Mouse (Mus musculus) hindbrain, embryonic 10.5 days (tissue): ENCODE results near the gene Zhx3. TPM values are rescaled to one million over a fixed set of nuclear protein-coding genes. Genes with fewer than 3 reads are reported as not detected.

Source experiments
- DNase-seq: peaks from one replicate; pipeline ENCODE4 v3.0.0-alpha.2; 2017; ENCODE audit warnings: low spot score
- H3K27ac ChIP-seq: fragments of 300-500 bp; sonication (generic); 2 replicates; pipeline ENCODE4 v1.5.1; 2016; ENCODE audit warnings: mild to moderate bottlenecking, moderate library complexity
- H3K27me3 ChIP-seq: fragments of 300-500 bp; sonication (generic); 2 replicates; pipeline ENCODE4 v1.6.1; 2016; ENCODE audit warnings: mild to moderate bottlenecking; ENCODE audit not compliant: poor library complexity, insufficient read depth, severe bottlenecking
- H3K36me3 ChIP-seq: fragments of 300-500 bp; sonication (generic); 2 replicates; pipeline ENCODE4 v1.6.1; 2016; ENCODE audit warnings: mild to moderate bottlenecking, moderate library complexity
- H3K4me1 ChIP-seq: fragments of 300-500 bp; sonication (generic); replicated peaks from 2 replicates; pipeline ENCODE4 v1.6.1; 2016; ENCODE audit warnings: mild to moderate bottlenecking
- H3K4me3 ChIP-seq: fragments of 300-500 bp; sonication (generic); 2 replicates; pipeline ENCODE4 v1.5.1; 2016; ENCODE audit warnings: mild to moderate bottlenecking, moderate library complexity
- H3K9me3 ChIP-seq: fragments of 300-500 bp; sonication (generic); 2 replicates; pipeline ENCODE4 v1.6.1; 2016; ENCODE audit warnings: mild to moderate bottlenecking, moderate library complexity
- WGBS: fragments of 180-500 bp; shearing (Covaris S2); methylation state at CpG from one replicate; pipeline ENCODE4 v1.1.7; 2016; 5-methylcytosine and 5-hydroxymethylcytosine counted together
- polyA plus RNA-seq: library from polyadenylated mRNA; unstranded; fragments of >200 nt; fragmentation: Nextera tagmentation; extraction: Ambion mirVana; gene quantifications from 2 replicates; pipeline ENCODE4 v1.2.1, GENCODE M21; 2016

The Zhx3 gene
- polyA plus RNA-seq, 1 experiment from 2014 or later: 7.6 TPM

GRCm38 (mm10) chr2:160728972-160729371, 143.8 kb downstream of the Zhx3 start:
- Histone ChIP-seq H3K9me3 (no peaks in the 10 kb centered on the region), H3K4me3 (no peak overlapping the region), H3K4me1 (peaks cover 35% of the 10 kb centered on the region), H3K27me3 (peaks cover 4% of the 10 kb centered on the region; the same call in 1 of the 2 replicates), H3K36me3 (peaks cover 28% of the 10 kb centered on the region), H3K27ac (no peak overlapping the region)
- DNase-seq: no peak
- 93% methylated on average over 3 of the region's 3 CpGs for WGBS

DNA sequence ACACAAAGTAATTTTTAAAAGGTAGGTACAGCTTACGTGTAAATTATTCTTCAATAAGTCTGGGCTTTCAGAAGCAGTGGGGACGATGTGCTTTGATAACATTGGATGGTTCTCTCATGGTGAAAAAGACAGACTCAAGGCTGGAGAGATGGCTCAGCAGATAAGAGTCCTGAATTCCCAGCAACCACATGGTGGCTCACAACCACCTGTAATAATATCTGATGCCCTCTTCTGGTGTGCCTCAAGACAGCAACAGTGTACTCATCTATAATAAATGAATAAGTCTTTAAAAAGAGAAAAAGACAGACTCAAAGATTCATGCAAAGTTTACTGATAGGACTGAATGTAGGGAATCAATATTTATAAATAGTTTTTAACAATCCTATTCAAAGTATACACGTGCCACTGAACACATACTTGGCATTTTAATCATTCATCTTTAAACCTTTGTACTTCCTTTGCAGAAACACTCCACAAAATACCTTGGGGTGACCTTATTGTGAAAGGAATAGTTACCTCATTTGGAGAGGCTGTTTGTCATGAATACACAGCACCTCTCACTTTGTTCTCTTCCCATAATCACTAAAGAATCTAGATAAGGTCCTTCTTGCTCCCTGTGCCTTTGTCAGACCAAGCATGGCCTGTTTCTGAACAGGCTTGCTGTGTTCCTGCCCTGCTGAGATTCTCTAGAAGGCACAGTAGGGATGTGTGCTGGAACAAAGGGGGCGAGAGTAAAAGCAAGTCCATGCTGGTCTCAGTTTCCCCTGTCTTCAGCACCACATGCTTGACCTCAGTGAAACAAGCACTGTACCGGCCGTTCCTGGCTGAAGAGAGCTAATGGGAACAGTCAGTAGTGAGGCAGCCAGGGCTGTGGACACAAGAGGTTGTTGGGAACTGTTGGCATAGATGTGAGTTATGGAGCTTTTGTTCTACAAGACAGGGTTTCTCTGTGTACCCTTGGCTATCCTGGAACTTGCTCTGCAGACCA, 146.6 kb downstream of the Zhx3 start:
- Histone ChIP-seq H3K4me3 (no peak overlapping the region), H3K9me3 (no peaks in the 10 kb centered on the region), H3K27ac (peak overlapping the region; percentile 23; the same call in 1 of the 2 replicates), H3K27me3 (peaks cover 4% of the 10 kb centered on the region; the same call in 1 of the 2 replicates), H3K36me3 (peaks cover 51% of the 10 kb centered on the region), H3K4me1 (peaks cover 14% of the 10 kb centered on the region)
- no peak for DNase-seq
- 82% methylated on average over 6 of the region's 6 CpGs for WGBS

GRCm38 (mm10) chr2:160724536-160724935, 148.3 kb downstream of the Zhx3 start:
- H3K9me3 ChIP-seq: no peaks in the 10 kb centered on the region
- H3K4me1 ChIP-seq: no peaks in the 10 kb centered on the region
- DNase-seq: no peak
- peaks cover 67% of the 10 kb centered on the region for H3K36me3 ChIP-seq
- WGBS: 90% methylated on average over 5 of the region's 5 CpGs
- no peaks in the 10 kb centered on the region for H3K27me3 ChIP-seq
- no peak overlapping the region for H3K4me3 ChIP-seq
- no peak overlapping the region for H3K27ac ChIP-seq

- Histone ChIP-seq H3K27me3 (no peaks in the 10 kb centered on the region), H3K36me3 (peaks cover 75% of the 10 kb centered on the region), H3K27ac (no peak overlapping the region), H3K9me3 (no peaks in the 10 kb centered on the region), H3K4me3 (no peak overlapping the region), H3K4me1 (no peaks in the 10 kb centered on the region)
- no peak for DNase-seq
- WGBS: 95% methylated on average over 4 of the region's 4 CpGs
These were observed 149.0 kb downstream of the Zhx3 start for GRCm38 (mm10) chr2:160723613-160724375.

GRCm38 (mm10) chr2:160722714-160723113, 150.1 kb downstream of the Zhx3 start:
- Histone ChIP-seq H3K4me1 (no peaks in the 10 kb centered on the region), H3K27ac (no peak overlapping the region), H3K4me3 (no peak overlapping the region), H3K27me3 (no peaks in the 10 kb centered on the region), H3K36me3 (peaks cover 86% of the 10 kb centered on the region), H3K9me3 (no peaks in the 10 kb centered on the region)
- 82% methylated on average over 4 of the region's 4 CpGs for WGBS
- DNase-seq: no peak

DNA sequence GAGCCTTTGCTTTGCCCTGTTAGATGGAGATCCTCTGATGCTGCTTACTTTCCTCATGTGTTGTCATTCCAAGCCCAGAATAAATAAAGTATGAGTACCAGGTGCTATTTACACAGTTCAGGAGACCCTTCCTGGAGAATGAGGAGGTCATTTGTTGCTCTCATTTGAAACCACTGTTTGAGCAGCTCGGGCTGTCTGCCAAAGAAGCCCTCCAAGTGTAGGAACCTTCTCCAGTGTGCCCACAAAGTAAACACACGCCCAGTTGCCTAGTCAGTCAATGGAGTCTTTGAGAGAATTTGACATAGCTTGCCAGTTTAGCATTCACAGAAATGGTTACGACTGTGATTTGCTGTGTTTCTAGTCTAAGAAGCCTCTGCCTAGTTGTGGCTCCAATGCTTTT, 154.0 kb downstream of the Zhx3 start:
- H3K27ac ChIP-seq: no peak overlapping the region
- H3K4me3 ChIP-seq: no peak overlapping the region
- no peaks in the 10 kb centered on the region for H3K27me3 ChIP-seq
- 94% methylated on average over 3 of the region's 3 CpGs for WGBS
- peaks cover 99% of the 10 kb centered on the region for H3K36me3 ChIP-seq
- no peak for DNase-seq
- H3K9me3 ChIP-seq: no peaks in the 10 kb centered on the region
- H3K4me1 ChIP-seq: no peaks in the 10 kb centered on the region

GRCm38 (mm10) chr2:160717269-160717668, 155.5 kb downstream of the Zhx3 start:
- no peaks in the 10 kb centered on the region for H3K4me1 ChIP-seq
- peaks cover 100% of the 10 kb centered on the region for H3K36me3 ChIP-seq
- H3K27me3 ChIP-seq: no peaks in the 10 kb centered on the region
- WGBS: 75% methylated on average over 5 of the region's 5 CpGs
- no peaks in the 10 kb centered on the region for H3K9me3 ChIP-seq
- no peak for DNase-seq
- no peak overlapping the region for H3K27ac ChIP-seq
- H3K4me3 ChIP-seq: no peak overlapping the region

GRCm38 (mm10) chr2:160715463-160716030, 157.3 kb downstream of the Zhx3 start:
- 91% methylated on average over 4 of the region's 4 CpGs for WGBS
- DNase-seq: no peak
- Histone ChIP-seq H3K4me1 (no peaks in the 10 kb centered on the region), H3K9me3 (no peaks in the 10 kb centered on the region), H3K4me3 (no peak overlapping the region), H3K27ac (no peak overlapping the region), H3K27me3 (no peaks in the 10 kb centered on the region), H3K36me3 (peaks cover 100% of the 10 kb centered on the region)

GRCm38 (mm10) chr2:160707673-160708072, 165.1 kb downstream of the Zhx3 start:
- Histone ChIP-seq H3K9me3 (no peaks in the 10 kb centered on the region), H3K27me3 (no peaks in the 10 kb centered on the region), H3K4me1 (no peaks in the 10 kb centered on the region), H3K36me3 (peaks cover 100% of the 10 kb centered on the region), H3K4me3 (no peak overlapping the region), H3K27ac (no peak overlapping the region)
- WGBS: 92% methylated on average over 3 of the region's 3 CpGs
- DNase-seq: no peak

DNA sequence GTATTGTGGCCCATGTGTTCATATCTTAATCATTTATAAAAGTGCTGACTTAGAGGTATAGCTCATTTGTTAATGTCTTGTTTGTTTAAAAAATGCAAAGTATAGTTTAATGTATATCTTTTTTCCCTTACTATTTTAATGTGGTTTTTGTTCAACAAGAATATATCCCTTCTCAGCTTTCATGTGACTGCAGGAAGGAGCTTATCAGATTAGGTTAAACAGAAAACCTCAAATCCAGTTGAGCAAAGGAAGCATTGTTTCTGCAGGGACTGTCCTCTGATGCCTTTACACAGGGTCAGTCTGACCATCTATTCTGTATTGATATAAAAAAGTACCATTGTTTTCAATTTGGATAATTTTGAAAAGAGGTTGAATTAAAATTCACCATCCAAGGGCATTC, 170.0 kb downstream of the Zhx3 start:
- H3K27ac ChIP-seq: no peak overlapping the region
- no peaks in the 10 kb centered on the region for H3K27me3 ChIP-seq
- H3K4me1 ChIP-seq: no peaks in the 10 kb centered on the region
- H3K4me3 ChIP-seq: no peak overlapping the region
- H3K9me3 ChIP-seq: no peaks in the 10 kb centered on the region
- H3K36me3 ChIP-seq: peaks cover 100% of the 10 kb centered on the region
- DNase-seq: no peak

- DNase-seq: no peak
- WGBS: 88% methylated on average over 3 of the region's 3 CpGs
- Histone ChIP-seq H3K27ac (no peak overlapping the region), H3K4me3 (no peak overlapping the region), H3K36me3 (peaks cover 97% of the 10 kb centered on the region), H3K9me3 (no peaks in the 10 kb centered on the region), H3K27me3 (no peaks in the 10 kb centered on the region), H3K4me1 (no peaks in the 10 kb centered on the region)
These were observed 171.2 kb downstream of the Zhx3 start for GRCm38 (mm10) chr2:160701603-160702002.

DNA sequence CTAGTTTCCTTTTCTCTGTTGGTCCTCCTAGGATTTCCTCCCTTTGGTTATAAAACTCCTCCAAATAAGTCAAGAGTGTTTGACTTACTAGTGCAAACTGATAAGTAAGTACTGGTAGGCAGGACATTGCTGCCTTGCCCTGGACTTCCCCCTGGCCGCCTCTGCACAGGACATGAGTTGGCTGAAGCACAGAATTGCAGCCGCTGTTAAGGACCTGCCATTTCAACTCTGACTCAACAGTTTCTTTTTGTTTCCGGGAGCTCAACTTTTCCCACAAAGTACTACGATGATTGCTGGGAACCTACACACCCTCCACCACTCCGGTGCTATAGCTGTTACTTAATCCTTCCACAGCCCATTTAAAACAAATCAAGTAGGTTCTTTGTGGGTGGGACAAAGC, 172.5 kb downstream of the Zhx3 start:
- Histone ChIP-seq H3K27me3 (no peaks in the 10 kb centered on the region), H3K36me3 (peaks cover 96% of the 10 kb centered on the region), H3K9me3 (no peaks in the 10 kb centered on the region), H3K4me3 (no peak overlapping the region), H3K4me1 (no peaks in the 10 kb centered on the region), H3K27ac (no peak overlapping the region)
- DNase-seq: no peak
- 90% methylated on average over 5 of the region's 5 CpGs for WGBS
